Mouse (Mus musculus) liver, adult 2 months (tissue): ENCODE data around the gene Tmc8.

Source experiments
- CTCF ChIP-seq: fragments of 200-500 bp; IDR thresholded peaks from 2 replicates; pipeline ENCODE4 v1.5.1; 2011; ENCODE audit warnings: low read depth, low read length, control low read depth
- POLR2A ChIP-seq: fragments of 200-500 bp; IDR thresholded peaks from 2 replicates; pipeline ENCODE4 v1.6.1; 2011; ENCODE audit warnings: low read length, control low read depth; ENCODE audit not compliant: insufficient read depth; ENCODE audit errors: extremely low read depth

GRCm38 (mm10) chr11:117779434-117780198 is 2.3 kb upstream of the Tmc8 start:
- TF ChIP-seq POLR2A (0 out of 2 replicates have a peak, but pooled peaks have one; percentile 12), CTCF (no peak)
